Mouse (Mus musculus) forebrain, embryonic 14.5 days (tissue): ENCODE measurements at regions not wholly inside any gene's neighbourhood (a gene's known extent, or its start where the extent isn't known, plus 50 kb on each side); places are given as distances from the start of the nearest gene placed in this dataset.
A peak's percentile ranks its signal among the peaks of the same experiment; 100 is the strongest.

Source experiments
- ATAC-seq: fragments of 200-750 bp; cut with Nextera tagmentation; 2 replicates; pipeline ENCODE4 v1.8.0; 2017; ENCODE audit warnings: mild to moderate bottlenecking, moderate library complexity
- DNase-seq: peaks from one replicate; pipeline ENCODE4 v3.0.0-alpha.2; 2015; ENCODE audit warnings: low spot score
- H3K27ac ChIP-seq: fragments of 300-500 bp; sonication (generic); 2 replicates; pipeline ENCODE4 v1.5.1; 2014; ENCODE audit warnings: low read depth, mild to moderate bottlenecking, control low read depth, low read length, moderate library complexity
- H3K27me3 ChIP-seq: fragments of 300-500 bp; sonication (generic); replicated peaks from 2 replicates; pipeline ENCODE4 v1.6.1; 2014; ENCODE audit warnings: low read length, control low read depth, mixed read lengths; ENCODE audit not compliant: control insufficient read depth, insufficient read depth
- H3K36me3 ChIP-seq: fragments of 300-500 bp; sonication (generic); 2 replicates; pipeline ENCODE4 v1.6.1; 2014; ENCODE audit warnings: low read length, control low read depth; ENCODE audit not compliant: control insufficient read depth, insufficient read depth
- H3K4me1 ChIP-seq: fragments of 300-500 bp; sonication (generic); 2 replicates; pipeline ENCODE4 v1.6.1; 2014; ENCODE audit warnings: antibody characterized with exemption, low read length, control low read depth; ENCODE audit not compliant: control insufficient read depth, insufficient read depth
- H3K4me2 ChIP-seq: fragments of 300-500 bp; sonication (generic); 2 replicates; pipeline ENCODE4 v1.6.1; 2014; ENCODE audit warnings: mild to moderate bottlenecking, control low read depth, low read length
- H3K4me3 ChIP-seq: fragments of 300-500 bp; sonication (generic); 2 replicates; pipeline ENCODE4 v1.5.1; 2014; ENCODE audit warnings: low read depth, low read length, control low read depth
- H3K9ac ChIP-seq: fragments of 300-500 bp; sonication (generic); 2 replicates; pipeline ENCODE4 v1.6.1; 2014; ENCODE audit warnings: mild to moderate bottlenecking, low read length, control low read depth, moderate library complexity
- H3K9me3 ChIP-seq: fragments of 300-500 bp; sonication (generic); replicated peaks from 2 replicates; pipeline ENCODE4 v1.6.1; 2016; ENCODE audit warnings: low read length, control low read depth, mixed read lengths; ENCODE audit not compliant: control insufficient read depth
- WGBS: fragments of 180-500 bp; shearing (Covaris S2); extraction: QIAGEN DNeasy Blood & Tissue Kit; methylation state at CpG from one replicate; pipeline ENCODE4 v1.1.7; 2014; 5-methylcytosine and 5-hydroxymethylcytosine counted together

GRCm38 (mm10) chr1:6928658-6929057, 2121.0 kb downstream of the Gm37988 start:
- Histone ChIP-seq H3K9ac (no peak overlapping the region), H3K27me3 (no peaks in the 10 kb centered on the region), H3K36me3 (no peaks in the 10 kb centered on the region), H3K9me3 (no peaks in the 10 kb centered on the region), H3K4me2 (no peak overlapping the region), H3K4me3 (no peak overlapping the region), H3K27ac (no peak overlapping the region), H3K4me1 (no peaks in the 10 kb centered on the region)
- ATAC-seq: no peak
- 81% methylated on average over 2 of the region's 2 CpGs for WGBS
- DNase-seq: peak; percentile 16

- no peaks in the 10 kb centered on the region for H3K4me1 ChIP-seq
- H3K27ac ChIP-seq: no peak overlapping the region
- no peak overlapping the region for H3K4me2 ChIP-seq
- H3K36me3 ChIP-seq: no peaks in the 10 kb centered on the region
- DNase-seq (no peak), ATAC-seq (no peak)
- WGBS: 76% methylated on average over 1 of the region's 1 CpGs
- H3K9ac ChIP-seq: no peak overlapping the region
- no peak overlapping the region for H3K4me3 ChIP-seq
- H3K9me3 ChIP-seq: no peaks in the 10 kb centered on the region
- H3K27me3 ChIP-seq: no peaks in the 10 kb centered on the region
These were observed 2124.2 kb downstream of the Gm37988 start for GRCm38 (mm10) chr1:6931876-6932275.

GRCm38 (mm10) chr1:6969838-6970237, 2162.1 kb downstream of the Gm37988 start:
- no peaks in the 10 kb centered on the region for H3K9me3 ChIP-seq
- no peaks in the 10 kb centered on the region for H3K27me3 ChIP-seq
- WGBS: 92% methylated on average over 1 of the region's 1 CpGs
- ATAC-seq: no peak
- H3K36me3 ChIP-seq: no peaks in the 10 kb centered on the region
- no peak overlapping the region for H3K27ac ChIP-seq
- DNase-seq: no peak
- H3K4me2 ChIP-seq: no peak overlapping the region
- no peak overlapping the region for H3K4me3 ChIP-seq
- H3K4me1 ChIP-seq: no peaks in the 10 kb centered on the region
- no peak overlapping the region for H3K9ac ChIP-seq

GRCm38 (mm10) chr1:6973749-6974327, 2166.1 kb downstream of the Gm37988 start:
- DNase-seq: no peak
- Histone ChIP-seq H3K4me3 (no peak overlapping the region), H3K9ac (no peak overlapping the region), H3K27me3 (no peaks in the 10 kb centered on the region), H3K4me1 (no peaks in the 10 kb centered on the region), H3K4me2 (no peak overlapping the region), H3K36me3 (no peaks in the 10 kb centered on the region), H3K9me3 (no peaks in the 10 kb centered on the region), H3K27ac (no peak overlapping the region)
- ATAC-seq: no peak
- 58% methylated on average over 1 of the region's 1 CpGs for WGBS

- ATAC-seq (no peak), DNase-seq (peak; percentile 5)
- Histone ChIP-seq H3K9ac (no peak overlapping the region), H3K4me3 (no peak overlapping the region), H3K4me2 (no peak overlapping the region), H3K9me3 (no peaks in the 10 kb centered on the region), H3K27me3 (no peaks in the 10 kb centered on the region), H3K27ac (no peak overlapping the region), H3K36me3 (no peaks in the 10 kb centered on the region), H3K4me1 (no peaks in the 10 kb centered on the region)
- WGBS: 72% methylated on average over 1 of the region's 1 CpGs
These were observed 2171.9 kb downstream of the Gm37988 start for GRCm38 (mm10) chr1:6979626-6980025.

- DNase-seq: no peak
- Histone ChIP-seq H3K9me3 (no peaks in the 10 kb centered on the region), H3K4me3 (no peak overlapping the region), H3K4me1 (no peaks in the 10 kb centered on the region), H3K4me2 (no peak overlapping the region), H3K27ac (no peak overlapping the region), H3K36me3 (no peaks in the 10 kb centered on the region), H3K27me3 (no peaks in the 10 kb centered on the region), H3K9ac (no peak overlapping the region)
- 92% methylated on average over 1 of the region's 1 CpGs for WGBS
- no peak for ATAC-seq
These were observed 2176.5 kb downstream of the Gm37988 start for GRCm38 (mm10) chr1:6984226-6984625.

- Histone ChIP-seq H3K4me2 (no peak overlapping the region), H3K9me3 (no peaks in the 10 kb centered on the region), H3K27ac (no peak overlapping the region), H3K4me3 (no peak overlapping the region), H3K9ac (no peak overlapping the region), H3K27me3 (no peaks in the 10 kb centered on the region), H3K36me3 (no peaks in the 10 kb centered on the region), H3K4me1 (no peaks in the 10 kb centered on the region)
- DNase-seq (no peak), ATAC-seq (no peak)
These were observed 2189.9 kb downstream of the Gm37988 start for GRCm38 (mm10) chr1:6997611-6998010.

- ATAC-seq (no peak), DNase-seq (peak; percentile 31)
- WGBS: 23% methylated on average over 1 of the region's 1 CpGs
These were observed 2202.5 kb downstream of the Gm37988 start for GRCm38 (mm10) chr1:7010184-7010583.

More at GRCm38 (mm10) chr1:7010184-7010583, 2202.5 kb downstream of the Gm37988 start:
- no peak overlapping the region for H3K9ac ChIP-seq
- H3K27me3 ChIP-seq: no peaks in the 10 kb centered on the region
- H3K4me1 ChIP-seq: no peaks in the 10 kb centered on the region
- no peaks in the 10 kb centered on the region for H3K9me3 ChIP-seq
- no peak overlapping the region for H3K27ac ChIP-seq
- H3K4me3 ChIP-seq: no peak overlapping the region
- H3K4me2 ChIP-seq: no peak overlapping the region
- H3K36me3 ChIP-seq: no peaks in the 10 kb centered on the region
